Mouse (Mus musculus): ENCODE measurements at regions not wholly inside any gene's neighbourhood (a gene's known extent, or its start where the extent isn't known, plus 50 kb on each side); places are given as distances from the start of the nearest gene placed in this dataset.

DNA sequence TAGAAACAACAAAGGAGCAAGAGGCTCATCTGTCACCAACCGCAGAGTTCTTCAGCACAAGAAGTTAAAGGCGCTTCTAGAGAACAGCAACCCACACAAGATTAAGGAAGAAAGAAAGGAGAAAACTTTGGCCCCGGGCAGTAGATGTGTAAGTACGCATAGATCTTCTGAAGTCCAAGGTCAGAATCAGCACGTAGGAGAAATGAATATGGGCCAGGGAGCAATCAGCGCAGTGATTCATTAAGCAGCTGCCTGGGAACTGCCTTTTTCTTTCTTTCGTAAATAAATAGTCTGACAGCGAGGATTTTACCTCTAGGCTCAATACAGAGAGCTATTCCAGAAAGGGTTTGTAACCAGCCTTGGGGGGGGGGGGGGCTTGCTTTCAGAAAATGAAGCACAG is 890.0 kb downstream of the Adgrl3 start:
- no peak for TF ChIP-seq EP300 (IDR thresholded peaks at IDR 0.05)
- TF ChIP-seq CTCF (IDR thresholded peaks at IDR 0.05), result no peak

Measured in lung, postnatal 0 days (tissue).